Mouse (Mus musculus) T-cell, adult 2 months (primary cell): ENCODE results near the gene Prdm9.

ENCODE experiments used
- DNase-seq: peaks from one replicate; pipeline ENCODE4 v3.0.0; 2022; ENCODE audit warnings: low spot score

Gene Prdm9

DNA sequence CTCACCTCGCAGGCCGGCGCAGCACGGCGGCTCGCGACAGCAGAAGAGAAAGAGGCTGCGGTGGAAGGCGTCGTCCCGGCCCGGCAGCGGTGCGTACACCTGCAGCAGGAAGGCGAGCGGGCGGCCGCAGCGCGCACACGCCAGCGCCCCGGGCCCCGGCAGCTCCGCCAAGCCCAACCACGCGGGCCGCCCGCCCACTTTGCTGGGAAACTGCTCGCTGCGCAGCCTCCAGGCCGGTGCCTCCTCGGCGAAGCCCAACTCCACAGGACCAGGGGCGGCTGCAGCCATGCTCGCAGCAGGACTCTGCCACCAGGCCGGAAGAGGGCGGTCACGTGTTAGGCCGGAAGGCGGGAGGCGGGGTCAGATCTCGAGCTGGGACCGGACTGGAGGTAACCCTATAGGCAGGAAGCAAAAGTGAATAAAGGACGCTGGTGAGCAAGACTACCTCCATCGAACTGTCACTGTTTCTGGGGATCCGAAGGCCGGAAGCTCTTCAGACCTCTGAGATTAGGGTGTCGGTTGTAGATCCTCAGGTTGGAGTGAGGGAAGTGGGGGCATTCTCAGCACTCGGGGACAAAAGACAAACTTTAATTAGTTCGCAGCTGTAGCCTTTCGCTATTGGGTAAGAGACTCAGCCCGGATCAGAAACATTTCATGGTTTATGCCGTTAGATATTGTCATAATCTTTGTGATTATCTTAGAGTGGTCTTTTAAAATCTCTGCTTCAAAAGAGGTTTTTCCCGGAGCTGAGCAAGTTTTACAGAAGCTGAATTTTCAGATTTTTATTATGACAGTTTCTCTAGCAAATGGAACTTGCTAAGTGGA lies 37.0 kb downstream of the Prdm9 start, which contains the start of gene Pdcd2:
Gene Pdcd2, minus strand, starts transcription at position 316 of the 825 bp plus-strand sequence.
- DNase-seq: peak; percentile 93

DNA sequence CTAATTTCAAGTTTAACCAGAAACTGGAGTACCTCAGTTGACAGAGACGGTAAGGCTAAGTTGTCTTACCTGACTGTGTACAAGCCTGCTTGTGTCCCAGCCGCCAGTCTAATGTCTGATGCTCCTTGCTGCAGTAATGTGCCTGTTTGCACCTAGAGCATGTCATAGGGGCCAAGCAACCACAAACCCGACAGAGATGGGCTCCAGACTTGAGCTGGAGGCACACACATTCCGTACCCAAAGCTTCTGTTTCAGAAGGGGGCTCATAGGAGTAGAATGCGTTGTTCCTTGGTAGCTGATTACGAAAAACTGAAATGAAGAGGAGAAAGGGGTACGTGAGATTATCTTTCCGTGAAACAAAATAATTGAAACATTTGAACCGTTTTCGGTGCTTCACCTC lies 37.9 kb downstream of the Prdm9 start:
- DNase-seq: no peak

DNA sequence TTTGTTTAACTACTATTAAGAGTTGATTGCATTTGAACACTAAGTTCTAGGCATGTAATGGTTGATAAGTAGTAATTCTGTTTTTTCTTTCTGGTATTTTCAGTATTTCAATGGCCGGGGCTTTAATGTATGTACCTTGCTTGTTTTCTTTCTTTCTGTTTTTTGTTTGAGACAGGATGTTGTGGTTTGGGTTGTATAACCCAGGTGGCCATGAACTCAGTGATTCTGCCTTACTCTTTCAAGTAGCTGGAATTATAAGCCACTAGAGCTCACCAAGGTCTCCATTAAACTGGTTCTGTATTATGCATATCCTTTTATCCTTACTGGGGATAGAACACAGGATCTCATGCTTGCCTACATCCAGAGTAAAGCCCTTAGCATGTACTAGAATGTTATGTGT lies 45.4 kb downstream of the Prdm9 start:
- DNase-seq: no peak

DNA sequence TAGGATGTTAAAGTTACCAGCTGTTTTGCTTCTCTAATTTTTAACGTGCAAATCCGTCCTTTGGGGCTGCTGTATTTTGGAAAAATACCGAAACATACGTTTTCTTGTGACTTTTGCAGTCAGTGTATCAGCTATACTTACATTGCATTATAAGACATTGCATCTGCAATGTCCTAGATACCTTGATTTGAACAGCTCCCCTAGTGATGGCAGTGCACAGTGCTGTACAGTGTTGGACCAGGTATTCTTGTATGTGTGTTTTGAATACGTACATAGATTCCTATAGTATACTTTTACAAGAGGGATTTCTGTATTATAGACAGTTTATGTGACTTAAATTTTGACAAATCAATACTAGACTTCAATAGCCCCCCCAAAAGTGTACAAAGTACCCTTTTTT lies 46.0 kb downstream of the Prdm9 start:
- no peak for DNase-seq

DNA sequence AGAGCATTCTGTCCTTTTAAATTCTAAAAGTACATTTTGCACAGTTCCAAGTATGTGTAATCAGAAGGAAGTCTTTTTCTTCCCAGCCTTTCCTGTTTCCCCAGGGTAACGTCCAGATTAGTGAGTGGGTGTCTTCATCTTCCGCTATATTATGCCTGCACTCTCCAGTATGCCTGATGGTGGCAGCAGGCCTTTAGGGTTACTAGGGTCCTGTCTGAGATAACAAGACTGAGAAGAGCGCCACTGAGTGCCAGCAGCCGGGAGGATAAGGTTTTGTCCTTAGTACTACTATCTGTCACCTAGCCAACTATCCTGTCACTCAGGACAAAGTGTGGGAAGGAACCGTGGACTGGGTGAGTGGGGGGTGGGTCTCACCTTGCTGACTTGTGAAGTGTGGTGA lies 46.4 kb downstream of the Prdm9 start:
- DNase-seq: no peak

DNA sequence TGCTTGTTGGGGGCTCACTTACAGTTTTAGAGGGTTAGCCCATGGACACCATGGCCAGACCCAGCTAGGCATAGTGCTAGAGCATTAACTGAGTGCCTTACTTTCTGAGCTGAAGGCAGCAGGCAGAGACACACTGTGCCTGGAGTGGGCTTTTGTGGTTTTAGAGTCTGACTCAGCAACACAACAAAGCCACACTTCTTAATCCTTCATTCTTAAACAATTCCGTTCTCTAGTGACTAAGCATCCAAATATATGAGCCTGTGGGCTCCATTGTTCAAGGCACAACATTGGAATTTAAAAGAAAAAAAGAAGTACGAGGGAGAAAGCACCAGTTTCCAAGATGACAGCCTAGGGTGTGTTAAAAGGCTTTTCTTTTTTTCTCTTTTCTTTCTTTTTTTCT lies 53.5 kb downstream of the Prdm9 start:
- no peak for DNase-seq

DNA sequence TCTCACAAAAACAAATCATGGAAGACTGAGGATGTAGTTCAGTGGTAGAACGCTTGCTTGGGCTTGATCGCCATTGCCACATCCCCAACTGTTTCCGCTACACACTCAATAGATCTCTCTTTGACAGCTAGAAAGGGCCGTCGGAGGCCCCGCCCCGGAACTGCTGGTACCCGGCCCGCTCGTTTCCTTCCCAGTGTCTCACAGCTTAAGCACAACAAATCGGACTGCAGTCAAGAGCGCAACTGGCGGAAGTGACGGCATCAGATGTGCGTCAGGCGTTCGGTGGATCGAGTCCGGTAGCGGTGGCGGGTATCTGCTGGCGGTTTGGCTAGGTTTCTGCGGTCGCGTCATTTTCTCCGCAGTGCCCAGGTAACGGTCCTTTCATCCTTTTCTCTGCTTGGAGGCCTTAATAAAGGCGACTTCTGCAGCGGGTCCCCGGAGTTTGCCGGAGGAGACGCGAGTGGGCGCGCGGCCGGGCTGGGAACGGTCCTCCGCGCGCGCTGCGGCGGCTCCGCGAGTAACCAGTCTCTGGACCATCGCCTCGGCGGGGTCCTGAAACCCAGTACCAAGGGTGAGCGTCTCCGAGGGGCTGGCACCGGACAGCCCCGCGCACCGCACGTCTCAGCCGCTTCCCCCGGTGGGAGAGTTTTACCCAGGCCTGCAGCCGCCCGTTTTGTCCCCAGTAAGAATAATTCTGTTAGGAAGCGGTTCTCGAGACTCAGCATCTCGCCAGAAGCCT lies 64.3 kb downstream of the Prdm9 start, which contains the start of the genes Psmb1 and Tbp:
Gene Psmb1, minus strand, starts transcription at position 96 of the 739 bp plus-strand sequence.
Gene Tbp, plus strand, starts transcription at position 233 of the 739 bp plus-strand sequence.
- DNase-seq: peak; percentile 98

DNA sequence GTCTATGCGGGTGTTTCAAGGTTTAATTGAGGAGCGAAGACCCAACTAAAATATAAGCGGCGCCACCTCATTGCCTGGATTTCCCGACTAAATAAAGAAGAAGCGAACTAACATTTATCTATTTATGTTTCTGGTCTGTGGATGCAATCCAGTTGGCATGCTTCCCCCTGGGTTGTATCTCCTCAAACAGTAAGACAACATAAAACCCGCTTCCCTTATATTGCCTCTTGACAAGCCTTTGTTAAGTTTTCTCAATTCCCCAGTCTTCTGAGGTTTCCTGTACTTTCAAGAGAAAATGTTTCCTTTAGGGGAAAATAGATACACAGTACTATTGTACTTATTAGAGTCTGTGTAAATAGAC lies 65.4 kb downstream of the Prdm9 start:
- no peak for DNase-seq

DNA sequence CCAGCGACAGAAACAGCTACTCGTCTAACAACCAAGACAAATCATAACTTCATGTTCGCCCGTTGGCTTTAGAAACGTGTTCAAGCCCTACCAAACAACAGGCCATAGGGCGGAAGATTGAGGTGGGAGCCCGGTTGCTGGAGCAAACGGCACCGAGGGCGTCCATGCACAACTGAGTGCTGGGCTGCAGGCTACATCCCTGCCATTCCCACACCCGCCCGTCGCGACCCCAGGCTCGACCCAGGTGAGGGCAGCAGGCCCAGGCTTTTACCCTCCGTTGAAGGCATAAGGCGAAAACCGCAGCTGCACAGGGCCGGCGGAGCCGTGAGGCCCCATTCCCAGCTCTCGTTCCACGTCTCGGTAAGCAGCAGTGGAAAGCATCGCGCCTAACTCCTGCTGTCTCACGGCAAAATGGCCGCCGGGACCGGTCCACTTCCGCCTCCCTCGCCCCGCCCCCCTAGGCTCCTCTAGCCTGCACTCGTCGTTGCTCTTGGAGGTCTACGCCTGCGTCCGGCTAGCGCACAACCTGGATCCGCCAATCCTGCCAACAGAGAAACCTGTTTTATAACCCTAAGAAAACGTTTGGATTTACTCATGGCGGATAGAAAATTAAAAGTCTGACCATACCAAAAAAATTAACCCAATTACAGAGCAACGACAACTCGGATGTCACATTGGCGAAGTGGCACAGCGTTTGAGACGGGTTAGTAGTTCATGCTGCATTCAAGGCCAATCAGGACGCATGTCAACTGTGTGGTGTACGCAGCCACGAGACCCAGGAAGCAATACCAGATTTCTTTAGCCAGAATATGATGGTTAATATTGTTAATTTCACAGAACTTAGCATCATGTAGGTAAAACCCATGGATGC lies 66.0 kb downstream of the Prdm9 start:
- peak; percentile 91 for DNase-seq
